In genomic region chr14:118741780-118742179, GRCm38 (mm10) we compare ENCODE assay signal across 17 mouse cellular contexts. TPM values are rescaled to one million over a fixed set of nuclear protein-coding genes. Genes with fewer than 3 reads are reported as not detected.
"Had no signal": no experiment of that assay in that cellular context is flagged by ENCODE, and none has a peak within 500 bp of the region (broad histone marks: within the 10 kb centered on the region; RNA-seq: fewer than 3 reads in every experiment).

No protein-coding gene starts in this region.

- H3K27me3 ChIP-seq: lung, embryonic 15.5 days; midbrain, embryonic 13.5 days; midbrain, embryonic 15.5 days; neural tube, embryonic 12.5 days; stomach, embryonic 15.5 days had no signal

- H3K27ac ChIP-seq: lung, embryonic 15.5 days; macrophage; midbrain, embryonic 13.5 days; midbrain, embryonic 15.5 days; neural tube, embryonic 12.5 days; stomach, embryonic 15.5 days; stomach, postnatal 0 days had no signal

- H3K36me3 ChIP-seq: lung, embryonic 15.5 days; midbrain, embryonic 13.5 days; midbrain, embryonic 15.5 days; neural tube, embryonic 12.5 days; stomach, embryonic 15.5 days had no signal

- DNase-seq: lung, adult 2 months; lung, postnatal 14 days; lung, postnatal 36 days; right cerebral cortex, postnatal 14 days; thymus, adult 2 months; thymus, postnatal 25 days; thymus, postnatal 4 days had no signal

- H3K9ac ChIP-seq: lung, embryonic 15.5 days; midbrain, embryonic 13.5 days; midbrain, embryonic 15.5 days; neural tube, embryonic 12.5 days; stomach, embryonic 15.5 days had no signal

- H3K4me2 ChIP-seq: lung, embryonic 15.5 days; midbrain, embryonic 11.5 days; midbrain, embryonic 13.5 days; midbrain, embryonic 15.5 days; neural tube, embryonic 12.5 days; stomach, embryonic 15.5 days had no signal

- H3K4me3 ChIP-seq: lung, embryonic 15.5 days; midbrain, embryonic 13.5 days; midbrain, embryonic 15.5 days; neural tube, embryonic 12.5 days; stomach, embryonic 15.5 days had no signal

- ATAC-seq: lung, postnatal 0 days; midbrain, embryonic 13.5 days; midbrain, embryonic 15.5 days had no signal

- H3K4me1 ChIP-seq: lung, embryonic 15.5 days; midbrain, embryonic 13.5 days; midbrain, embryonic 15.5 days; neural tube, embryonic 12.5 days; stomach, embryonic 15.5 days had no signal

- H3K9me3 ChIP-seq: lung, embryonic 15.5 days; stomach, embryonic 15.5 days had no signal

RNA-seq across cellular contexts. Expression of gene Cldn10, which starts 45.9 kb away (rescaled TPM):
- total RNA-seq: monocyte, adult 5-6 weeks had no signal
- polyA plus RNA-seq: macrophage had no signal
